Mouse (Mus musculus): ENCODE results near the gene Orai3. TPM values are rescaled to one million over a fixed set of nuclear protein-coding genes. Genes with fewer than 3 reads are reported as not detected.

Gene Orai3
- polyA plus RNA-seq, 1 experiment from 2014 or later: 7.1 TPM

DNA sequence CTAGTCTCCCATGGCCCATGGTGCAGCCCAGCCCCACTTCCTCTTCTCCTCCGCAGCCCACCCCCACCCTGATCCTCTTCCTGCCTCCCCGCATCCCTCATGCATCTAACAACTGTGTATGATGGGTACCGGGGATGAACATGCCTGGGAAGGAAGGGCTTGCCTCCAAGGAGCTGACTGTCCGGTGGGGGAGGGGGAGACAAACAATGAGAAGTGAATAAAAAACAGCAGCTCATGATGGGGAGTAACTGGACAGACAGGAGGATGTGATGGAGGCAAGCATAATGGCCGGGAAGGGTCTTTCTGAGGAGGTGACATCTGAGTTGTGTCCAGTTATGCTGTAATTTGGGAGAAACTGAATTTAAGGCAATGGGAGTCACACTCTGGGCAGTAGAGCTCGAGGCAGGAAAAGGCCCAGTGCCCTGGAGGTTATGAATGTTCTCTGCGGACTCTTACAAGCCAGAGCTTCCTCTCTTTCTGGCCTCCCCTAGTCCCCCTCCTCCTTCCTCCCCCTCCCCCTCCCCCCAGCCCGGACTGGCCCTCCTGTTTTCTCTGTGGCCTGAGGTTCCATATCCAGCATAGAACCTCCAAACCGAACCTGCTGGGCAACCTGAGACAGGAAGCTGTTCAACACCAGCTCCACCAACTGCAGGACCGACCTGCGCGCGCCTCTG is 51.4 kb downstream of the Orai3 start:
- H3K4me2 ChIP-seq (ENCODE audit: low read depth, low read length, severe bottlenecking): no peak overlapping the region
- H3K27me3 ChIP-seq (ENCODE audit: control insufficient read depth, insufficient read depth, low read length): no peaks in the 10 kb centered on the region
- ATAC-seq (replicated peaks; ENCODE audit: low FRiP score): no peak
- WGBS: 79% methylated on average over 13 of the region's 13 CpGs
- no peak overlapping the region for H3K4me3 ChIP-seq (ENCODE audit: low read depth, low read length)
- no peak overlapping the region for H3K9ac ChIP-seq (ENCODE audit: low read length)
- H3K9me3 ChIP-seq (ENCODE audit: control insufficient read depth, low read length): no peaks in the 10 kb centered on the region
- H3K27ac ChIP-seq (ENCODE audit: low read depth, low read length): no peak overlapping the region
- no peak for DNase-seq (ENCODE audit: low spot score)
- H3K4me1 ChIP-seq (replicated peaks; ENCODE audit: control insufficient read depth, insufficient read depth, low read length): peaks cover 2% of the 10 kb centered on the region; the same call in 1 of the 2 replicates
- no peaks in the 10 kb centered on the region for H3K36me3 ChIP-seq (ENCODE audit: control insufficient read depth, insufficient read depth, low read length)

GRCm38 (mm10) chr7:127822494-127822893 is 52.9 kb downstream of the Orai3 start:
- no peak overlapping the region for H3K4me2 ChIP-seq (ENCODE audit: low read depth, low read length, severe bottlenecking)
- H3K9me3 ChIP-seq (ENCODE audit: control insufficient read depth, low read length): no peaks in the 10 kb centered on the region
- H3K36me3 ChIP-seq (ENCODE audit: control insufficient read depth, insufficient read depth, low read length): no peaks in the 10 kb centered on the region
- ATAC-seq (replicated peaks; ENCODE audit: low FRiP score) (no peak), DNase-seq (ENCODE audit: low spot score) (no peak)
- H3K4me3 ChIP-seq (ENCODE audit: low read depth, low read length): no peak overlapping the region
- H3K9ac ChIP-seq (ENCODE audit: low read length): no peak overlapping the region
- H3K27me3 ChIP-seq (ENCODE audit: control insufficient read depth, insufficient read depth, low read length): no peaks in the 10 kb centered on the region
- H3K27ac ChIP-seq (ENCODE audit: low read depth, low read length): no peak overlapping the region
- WGBS: 95% methylated on average over 3 of the region's 3 CpGs
- peaks cover 2% of the 10 kb centered on the region; the same call in 1 of the 2 replicates for H3K4me1 ChIP-seq (replicated peaks; ENCODE audit: control insufficient read depth, insufficient read depth, low read length)

- ATAC-seq (replicated peaks; ENCODE audit: low FRiP score) (0 out of 2 replicates have a peak, but pooled peaks have one; percentile 8), DNase-seq (ENCODE audit: low spot score) (no peak)
- Histone ChIP-seq H3K27me3 (ENCODE audit: control insufficient read depth, insufficient read depth, low read length) (no peaks in the 10 kb centered on the region), H3K4me1 (replicated peaks; ENCODE audit: control insufficient read depth, insufficient read depth, low read length) (peaks cover 2% of the 10 kb centered on the region; the same call in 1 of the 2 replicates), H3K9ac (ENCODE audit: low read length) (peak overlapping the region; percentile 75), H3K4me3 (ENCODE audit: low read depth, low read length) (peak overlapping the region; percentile 53), H3K27ac (ENCODE audit: low read depth, low read length) (no peak overlapping the region), H3K4me2 (ENCODE audit: low read depth, low read length, severe bottlenecking) (peak overlapping the region; percentile 57), H3K36me3 (ENCODE audit: control insufficient read depth, insufficient read depth, low read length) (no peaks in the 10 kb centered on the region), H3K9me3 (ENCODE audit: control insufficient read depth, low read length) (no peaks in the 10 kb centered on the region)
- WGBS: 65% methylated on average over 11 of the region's 11 CpGs
These were observed 53.9 kb downstream of the Orai3 start for GRCm38 (mm10) chr7:127823236-127824171.

DNA sequence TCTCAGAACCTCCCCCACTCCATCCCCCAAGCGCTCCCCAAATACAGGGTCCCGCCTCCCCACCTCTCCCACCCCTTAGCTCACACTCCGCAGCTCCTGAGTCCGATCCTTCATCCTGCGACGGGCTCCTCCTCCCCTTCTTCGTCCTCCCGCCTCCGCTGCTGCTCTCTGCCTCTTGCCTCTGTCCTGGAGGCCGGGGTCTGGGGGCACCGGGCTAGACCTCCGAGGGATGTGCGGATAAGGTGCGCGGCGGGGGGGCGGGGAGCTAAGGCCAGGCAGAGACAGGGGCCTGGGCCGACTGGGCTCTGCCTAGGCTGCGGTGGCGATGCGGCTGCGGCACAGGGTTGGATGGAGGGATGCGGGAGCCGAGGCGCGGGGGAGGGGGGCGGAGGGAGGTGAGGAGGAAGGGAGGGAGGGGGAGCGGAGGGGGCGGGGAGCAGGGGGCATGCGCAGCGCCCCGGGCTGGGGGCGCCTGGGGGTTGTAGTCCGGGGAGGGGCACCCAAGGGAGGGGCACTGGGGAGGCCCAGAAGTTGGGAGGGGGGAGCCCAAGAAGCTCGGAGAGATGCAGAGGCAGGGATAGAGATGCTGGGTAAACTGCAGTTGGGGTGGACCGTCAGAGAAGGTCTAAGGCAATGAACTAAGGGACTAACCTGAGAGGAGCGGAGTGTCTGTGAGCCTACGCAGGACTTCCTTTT is 54.7 kb downstream of the Orai3 start, which contains the start of the genes Stx4a and Stx1b:
Stx4a (plus strand) TSS at position 119 of the 696 bp plus-strand sequence.
Stx1b (minus strand) TSS at position 374 of the 696 bp plus-strand sequence.
- Histone ChIP-seq H3K36me3 (ENCODE audit: control insufficient read depth, insufficient read depth, low read length) (no peaks in the 10 kb centered on the region), H3K9me3 (ENCODE audit: control insufficient read depth, low read length) (no peaks in the 10 kb centered on the region), H3K27me3 (ENCODE audit: control insufficient read depth, insufficient read depth, low read length) (no peaks in the 10 kb centered on the region), H3K9ac (ENCODE audit: low read length) (peak within 1 kb of the TSS; percentile 75), H3K4me1 (replicated peaks; ENCODE audit: control insufficient read depth, insufficient read depth, low read length) (peaks cover 2% of the 10 kb centered on the region; the same call in 1 of the 2 replicates), H3K27ac (ENCODE audit: low read depth, low read length) (peak within 1 kb of the TSS; percentile 4; the same call in 1 of the 2 replicates), H3K4me2 (ENCODE audit: low read depth, low read length, severe bottlenecking) (peak within 1 kb of the TSS; percentile 57), H3K4me3 (ENCODE audit: low read depth, low read length) (peak within 1 kb of the TSS; percentile 53)
- ATAC-seq (replicated peaks; ENCODE audit: low FRiP score): peak; percentile 80
- DNase-seq (ENCODE audit: low spot score): peak; percentile 88
- 2% methylated on average over 35 of the region's 38 CpGs for WGBS

Other genes starting within 250 kb of the Orai3 start
- gene Tmem265, start 208.4 kb upstream of the Orai3 start, polyA plus RNA-seq (2014; fragmentation: Nextera tagmentation; extraction: Ambion mirVana): 10.2 and 13.0 TPM in 2 replicates
- 57.9 and 60.5 TPM in 2 replicates for gene Phkg2, start 196.5 kb upstream of the Orai3 start, polyA plus RNA-seq (2014; fragmentation: Nextera tagmentation; extraction: Ambion mirVana)
- 13.5 and 17.7 TPM in 2 replicates for gene Ccdc189, start 181.2 kb upstream of the Orai3 start, polyA plus RNA-seq (2014; fragmentation: Nextera tagmentation; extraction: Ambion mirVana)
- 59.1 and 66.3 TPM in 2 replicates for gene Rnf40, start 181.0 kb upstream of the Orai3 start, polyA plus RNA-seq (2014; fragmentation: Nextera tagmentation; extraction: Ambion mirVana)
- gene Zfp629, start 154.0 kb upstream of the Orai3 start, polyA plus RNA-seq (2014; fragmentation: Nextera tagmentation; extraction: Ambion mirVana): 33.4 and 36.6 TPM in 2 replicates
- gene Bcl7c, start 60.9 kb upstream of the Orai3 start, polyA plus RNA-seq (2014; fragmentation: Nextera tagmentation; extraction: Ambion mirVana): 59.5 and 65.8 TPM in 2 replicates
- 7.2 and 9.5 TPM in 2 replicates for gene Ctf1, start 57.1 kb upstream of the Orai3 start, polyA plus RNA-seq (2014; fragmentation: Nextera tagmentation; extraction: Ambion mirVana)
- gene Ctf2, start 37.6 kb upstream of the Orai3 start, polyA plus RNA-seq (2014; fragmentation: Nextera tagmentation; extraction: Ambion mirVana): 0.63 TPM in 1 of 2 replicates, not detected in the other
- gene Fbxl19, start 25.3 kb upstream of the Orai3 start, polyA plus RNA-seq (2014; fragmentation: Nextera tagmentation; extraction: Ambion mirVana): 7.9 and 9.7 TPM in 2 replicates
- gene Setd1a, start 6.9 kb downstream of the Orai3 start, polyA plus RNA-seq (2014; fragmentation: Nextera tagmentation; extraction: Ambion mirVana): 28.8 and 30.7 TPM in 2 replicates
- not detected in 2 replicates for gene Gm49388, start 15.8 kb downstream of the Orai3 start, polyA plus RNA-seq (2014; fragmentation: Nextera tagmentation; extraction: Ambion mirVana)
- 6.5 and 7.9 TPM in 2 replicates for gene Hsd3b7, start 30.8 kb downstream of the Orai3 start, polyA plus RNA-seq (2014; fragmentation: Nextera tagmentation; extraction: Ambion mirVana)
- gene Stx4a, start 54.5 kb downstream of the Orai3 start, polyA plus RNA-seq (2014; fragmentation: Nextera tagmentation; extraction: Ambion mirVana): 10.1 and 13.2 TPM in 2 replicates
- gene Stx1b, start 54.7 kb downstream of the Orai3 start, polyA plus RNA-seq (2014; fragmentation: Nextera tagmentation; extraction: Ambion mirVana): 11.1 and 13.0 TPM in 2 replicates
- 26.2 and 26.8 TPM in 2 replicates for gene Zfp646, start 106.4 kb downstream of the Orai3 start, polyA plus RNA-seq (2014; fragmentation: Nextera tagmentation; extraction: Ambion mirVana)
- 32.6 and 32.9 TPM in 2 replicates for gene Zfp668, start 107.0 kb downstream of the Orai3 start, polyA plus RNA-seq (2014; fragmentation: Nextera tagmentation; extraction: Ambion mirVana)
- 0.56 and 0.91 TPM in 2 replicates for gene Prss53, start 121.2 kb downstream of the Orai3 start, polyA plus RNA-seq (2014; fragmentation: Nextera tagmentation; extraction: Ambion mirVana)
- not detected in 2 replicates for gene Gm21974, start 125.6 kb downstream of the Orai3 start, polyA plus RNA-seq (2014; fragmentation: Nextera tagmentation; extraction: Ambion mirVana)
- gene Vkorc1, start 125.8 kb downstream of the Orai3 start, polyA plus RNA-seq (2014; fragmentation: Nextera tagmentation; extraction: Ambion mirVana): 47.8 and 48.9 TPM in 2 replicates
- 102 and 139 TPM in 2 replicates for gene Bckdk, start 134.3 kb downstream of the Orai3 start, polyA plus RNA-seq (2014; fragmentation: Nextera tagmentation; extraction: Ambion mirVana)
- gene Kat8, start 142.7 kb downstream of the Orai3 start, polyA plus RNA-seq (2014; fragmentation: Nextera tagmentation; extraction: Ambion mirVana): 55.9 and 58.3 TPM in 2 replicates
- gene Prss8, start 160.3 kb downstream of the Orai3 start, polyA plus RNA-seq (2014; fragmentation: Nextera tagmentation; extraction: Ambion mirVana): 1.8 and 3.1 TPM in 2 replicates
- 10.4 and 10.7 TPM in 2 replicates for gene Prss36, start 176.9 kb downstream of the Orai3 start, polyA plus RNA-seq (2014; fragmentation: Nextera tagmentation; extraction: Ambion mirVana)
- 44.7 and 62.6 TPM in 2 replicates for gene Fus, start 197.6 kb downstream of the Orai3 start, polyA plus RNA-seq (2014; fragmentation: Nextera tagmentation; extraction: Ambion mirVana)
- gene Pycard, start 224.1 kb downstream of the Orai3 start, polyA plus RNA-seq (2014; fragmentation: Nextera tagmentation; extraction: Ambion mirVana): 4.2 and 7.0 TPM in 2 replicates
- not detected in 2 replicates for gene Trim72, start 234.1 kb downstream of the Orai3 start, polyA plus RNA-seq (2014; fragmentation: Nextera tagmentation; extraction: Ambion mirVana)